Mouse (Mus musculus): ENCODE results near the gene Fam131c. TPM values are rescaled to one million over a fixed set of nuclear protein-coding genes. Genes with fewer than 3 reads are reported as not detected.

The Fam131c gene
- polyA plus RNA-seq, 1 experiment from 2014 or later, result not detected

DNA sequence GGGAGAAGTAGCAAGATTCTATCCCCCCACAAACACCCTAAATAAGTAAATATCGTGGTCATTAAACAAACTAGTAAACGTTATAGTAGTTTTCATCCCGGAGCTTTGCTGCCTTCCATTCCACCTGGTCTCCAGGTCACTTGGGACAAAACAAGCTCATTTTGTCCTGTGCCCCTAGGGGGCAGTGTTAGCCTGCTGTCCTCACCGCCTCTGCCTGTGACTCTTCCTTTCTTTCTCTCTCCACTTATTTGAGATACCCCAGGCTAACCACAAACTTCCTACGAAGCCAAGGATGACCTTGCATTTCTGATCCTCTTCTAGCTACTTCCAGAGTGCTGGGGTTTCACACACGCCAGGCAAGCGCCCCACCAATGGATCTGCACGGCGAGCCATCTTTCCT is 63.0 kb downstream of the Fam131c start:
- WGBS (ENCODE audit: insufficient replicate concordance), result 22% methylated on average over 9 of the region's 9 CpGs
- H3K4me3 ChIP-seq (ENCODE audit: low read depth, low read length), result no peak overlapping the region

GRCm38 (mm10) chr4:141432666-141433065 is 64.6 kb downstream of the Fam131c start:
- WGBS (ENCODE audit: insufficient replicate concordance), result 61% methylated on average over 14 of the region's 14 CpGs
- no peaks in the 10 kb centered on the region for H3K36me3 ChIP-seq (ENCODE audit: control insufficient read depth, insufficient read depth)
- H3K9ac ChIP-seq (ENCODE audit: low read depth, low read length), result no peak overlapping the region
- ATAC-seq (ENCODE audit: low read depth), result no peak
- no peaks in the 10 kb centered on the region for H3K4me1 ChIP-seq (ENCODE audit: control insufficient read depth, low read depth, low read length)
- no peaks in the 10 kb centered on the region for H3K9me3 ChIP-seq (replicated peaks; ENCODE audit: control insufficient read depth, low read length)
- H3K27ac ChIP-seq (ENCODE audit: low read length), result no peak overlapping the region
- no peak overlapping the region for H3K4me2 ChIP-seq (ENCODE audit: low read depth, low read length)
- no peak overlapping the region for H3K4me3 ChIP-seq (ENCODE audit: low read depth, low read length)
- H3K27me3 ChIP-seq (ENCODE audit: control insufficient read depth, insufficient read depth, low read depth, low read length), result no peaks in the 10 kb centered on the region

More for the DNA sequence above, 63.0 kb downstream of the Fam131c start:
- Histone ChIP-seq H3K4me1 (ENCODE audit: control insufficient read depth, low read depth, low read length) (no peaks in the 10 kb centered on the region), H3K27me3 (ENCODE audit: control insufficient read depth, insufficient read depth, low read depth, low read length) (no peaks in the 10 kb centered on the region), H3K4me2 (ENCODE audit: low read depth, low read length) (no peak overlapping the region), H3K27ac (ENCODE audit: low read length) (no peak overlapping the region), H3K9ac (ENCODE audit: low read depth, low read length) (no peak overlapping the region), H3K9me3 (replicated peaks; ENCODE audit: control insufficient read depth, low read length) (no peaks in the 10 kb centered on the region), H3K36me3 (ENCODE audit: control insufficient read depth, insufficient read depth) (no peaks in the 10 kb centered on the region)
- ATAC-seq (ENCODE audit: low read depth), result no peak

- 71% methylated on average over 18 of the region's 18 CpGs for WGBS (ENCODE audit: insufficient replicate concordance)
- no peak for ATAC-seq (ENCODE audit: low read depth)
- Histone ChIP-seq H3K9me3 (replicated peaks; ENCODE audit: control insufficient read depth, low read length) (no peaks in the 10 kb centered on the region), H3K27ac (ENCODE audit: low read length) (no peak overlapping the region), H3K9ac (ENCODE audit: low read depth, low read length) (no peak overlapping the region), H3K36me3 (ENCODE audit: control insufficient read depth, insufficient read depth) (no peaks in the 10 kb centered on the region), H3K4me2 (ENCODE audit: low read depth, low read length) (no peak overlapping the region), H3K4me1 (ENCODE audit: control insufficient read depth, low read depth, low read length) (no peaks in the 10 kb centered on the region), H3K4me3 (ENCODE audit: low read depth, low read length) (no peak overlapping the region), H3K27me3 (ENCODE audit: control insufficient read depth, insufficient read depth, low read depth, low read length) (no peaks in the 10 kb centered on the region)
Measured at GRCm38 (mm10) chr4:141433191-141433590, 65.2 kb downstream of the Fam131c start.

Small RNAs within 50 kb of the gene (microRNA-seq; reads per million reads assigned to microRNA genes)
- gene Gm25690, result not detected

Other genes starting within 250 kb of the Fam131c start
- 18.1 and 19.1 TPM in 2 replicates for gene Szrd1, start 228.4 kb upstream of the Fam131c start, polyA plus RNA-seq (2015; fragmentation: Nextera tagmentation; extraction: Ambion mirVana)
- gene Fbxo42, start 220.3 kb upstream of the Fam131c start, polyA plus RNA-seq (2015; fragmentation: Nextera tagmentation; extraction: Ambion mirVana), result 16.3 and 18.0 TPM in 2 replicates
- gene Rsg1, start 154.3 kb upstream of the Fam131c start, polyA plus RNA-seq (2015; fragmentation: Nextera tagmentation; extraction: Ambion mirVana), result 0.99 and 1.6 TPM in 2 replicates
- gene Arhgef19, start 128.7 kb upstream of the Fam131c start, polyA plus RNA-seq (2015; fragmentation: Nextera tagmentation; extraction: Ambion mirVana), result 1.1 and 1.3 TPM in 2 replicates
- gene Epha2, start 67.0 kb upstream of the Fam131c start, polyA plus RNA-seq (2015; fragmentation: Nextera tagmentation; extraction: Ambion mirVana), result 0.53 and 0.93 TPM in 2 replicates
- gene Clcnka, start 30.5 kb downstream of the Fam131c start, polyA plus RNA-seq (2015; fragmentation: Nextera tagmentation; extraction: Ambion mirVana), result 0.05 TPM in 1 of 2 replicates, not detected in the other
- not detected in 2 replicates for gene Clcnkb, start 47.8 kb downstream of the Fam131c start, polyA plus RNA-seq (2015; fragmentation: Nextera tagmentation; extraction: Ambion mirVana)
- gene Hspb7, start 52.6 kb downstream of the Fam131c start, polyA plus RNA-seq (2015; fragmentation: Nextera tagmentation; extraction: Ambion mirVana), result 0.22 and 0.97 TPM in 2 replicates
- not detected in 2 replicates for gene Srarp, start 67.9 kb downstream of the Fam131c start, polyA plus RNA-seq (2015; fragmentation: Nextera tagmentation; extraction: Ambion mirVana)
- gene Zbtb17, start 76.4 kb downstream of the Fam131c start, polyA plus RNA-seq (2015; fragmentation: Nextera tagmentation; extraction: Ambion mirVana), result 6.6 and 7.9 TPM in 2 replicates
- gene Spen, start 170.4 kb downstream of the Fam131c start, polyA plus RNA-seq (2015; fragmentation: Nextera tagmentation; extraction: Ambion mirVana), result 2.9 and 3.3 TPM in 2 replicates
- gene Fblim1, start 237.9 kb downstream of the Fam131c start, polyA plus RNA-seq (2015; fragmentation: Nextera tagmentation; extraction: Ambion mirVana), result 1.5 and 2.3 TPM in 2 replicates

All from liver, embryonic 16.5 days (tissue).